Mouse (Mus musculus) limb, embryonic 14.5 days (tissue): Measurements from ENCODE around the gene Pkhd1. TPM values are rescaled to one million over a fixed set of nuclear protein-coding genes. Genes with fewer than 3 reads are reported as not detected.

Source experiments
- ATAC-seq: fragments of 200-750 bp; cut with Nextera tagmentation; 2 replicates; pipeline ENCODE4 v1.8.0; 2017; ENCODE audit warnings: low read depth, moderate number of reproducible peaks, moderate TSS enrichment; ENCODE audit not compliant: low FRiP score
- DNase-seq: peaks from one replicate; pipeline ENCODE4 v3.0.0-alpha.2; 2015; ENCODE audit warnings: low spot score
- H3K27ac ChIP-seq: fragments of 300-500 bp; sonication (generic); replicated peaks from 2 replicates; pipeline ENCODE4 v1.5.1; 2014; ENCODE audit warnings: low read depth, mild to moderate bottlenecking, low read length, moderate library complexity, mixed read lengths
- H3K27me3 ChIP-seq: fragments of 300-500 bp; sonication (generic); 2 replicates; pipeline ENCODE4 v1.6.1; 2014; ENCODE audit warnings: low read length, mixed read lengths; ENCODE audit not compliant: control insufficient read depth, insufficient read depth
- H3K36me3 ChIP-seq: fragments of 300-500 bp; sonication (generic); 2 replicates; pipeline ENCODE4 v1.6.1; 2014; ENCODE audit warnings: mild to moderate bottlenecking, low read length, moderate library complexity, mixed read lengths; ENCODE audit not compliant: control insufficient read depth, insufficient read depth
- H3K4me1 ChIP-seq: fragments of 300-500 bp; sonication (generic); 2 replicates; pipeline ENCODE4 v1.6.1; 2014; ENCODE audit warnings: antibody characterized with exemption, low read length, mixed read lengths; ENCODE audit not compliant: control insufficient read depth, insufficient read depth
- H3K4me2 ChIP-seq: fragments of 300-500 bp; sonication (generic); replicated peaks from 2 replicates; pipeline ENCODE4 v1.6.1; 2014; ENCODE audit warnings: low read depth, mild to moderate bottlenecking, low read length, moderate library complexity; ENCODE audit not compliant: severe bottlenecking
- H3K4me3 ChIP-seq: fragments of 300-500 bp; sonication (generic); replicated peaks from 2 replicates; pipeline ENCODE4 v1.5.1; 2014; ENCODE audit warnings: low read length
- H3K9ac ChIP-seq: fragments of 300-500 bp; sonication (generic); 2 replicates; pipeline ENCODE4 v1.6.1; 2014; ENCODE audit warnings: mild to moderate bottlenecking, low read depth, low read length, moderate library complexity; ENCODE audit not compliant: severe bottlenecking
- H3K9me3 ChIP-seq: fragments of 300-500 bp; sonication (generic); 2 replicates; pipeline ENCODE4 v1.6.1; 2016; ENCODE audit warnings: low read length; ENCODE audit not compliant: control insufficient read depth
- POLR2A ChIP-seq: fragments of 200-500 bp; IDR thresholded peaks from 2 replicates; pipeline ENCODE4 v1.8.0; 2012; ENCODE audit warnings: inconsistent platforms, mild to moderate bottlenecking, moderate library complexity, borderline replicate concordance; ENCODE audit not compliant: insufficient read depth, insufficient read length; ENCODE audit errors: extremely low read depth
- WGBS: fragments of 180-500 bp; shearing (Covaris S2); extraction: QIAGEN DNeasy Blood & Tissue Kit; methylation state at CpG from one replicate; pipeline ENCODE4 v1.1.7; 2014; 5-methylcytosine and 5-hydroxymethylcytosine counted together
- polyA plus RNA-seq, 2 experiments: library from polyadenylated mRNA; depleted of rRNA in 1 of 2; stranded (reverse) in 1 of 2; unstranded in 1 of 2; fragments of >200 nt; fragmentation: Nextera tagmentation in 1 of 2; extraction: Ambion mirVana in 1 of 2; gene quantifications; 2 replicates each; pipeline versions ENCODE4 v1.2.1 to v1.2.3; 2012 to 2014

Pkhd1 gene
- polyA plus RNA-seq, 2 experiments: 0.25 to 0.32 TPM

- no peak for TF ChIP-seq POLR2A
- Histone ChIP-seq H3K9ac (no peak overlapping the region), H3K27me3 (no peaks in the 10 kb centered on the region)
Measured at GRCm38 (mm10) chr1:20558443-20558842, 59.4 kb downstream of the Pkhd1 start.

GRCm38 (mm10) chr1:20554398-20554797 lies 63.5 kb downstream of the Pkhd1 start:
- Histone ChIP-seq H3K4me3 (no peak overlapping the region), H3K9me3 (no peaks in the 10 kb centered on the region), H3K27ac (no peak overlapping the region), H3K36me3 (no peaks in the 10 kb centered on the region), H3K4me1 (peaks cover 7% of the 10 kb centered on the region), H3K4me2 (no peak overlapping the region), H3K9ac (no peak overlapping the region), H3K27me3 (no peaks in the 10 kb centered on the region)
- peak; percentile 75 for DNase-seq
- ATAC-seq: no peak
- no peak for TF ChIP-seq POLR2A
- WGBS: 28% methylated on average over 6 of the region's 6 CpGs

More at GRCm38 (mm10) chr1:20558443-20558842, 59.4 kb downstream of the Pkhd1 start:
- 77% methylated on average over 6 of the region's 6 CpGs for WGBS
- DNase-seq (no peak), ATAC-seq (peak; percentile 63; the same call in 1 of the 2 replicates)
- Histone ChIP-seq H3K27ac (no peak overlapping the region), H3K9me3 (no peaks in the 10 kb centered on the region), H3K36me3 (no peaks in the 10 kb centered on the region), H3K4me3 (no peak overlapping the region), H3K4me1 (no peaks in the 10 kb centered on the region), H3K4me2 (no peak overlapping the region)

GRCm38 (mm10) chr1:20551334-20551733 lies 66.5 kb downstream of the Pkhd1 start:
- 20% methylated on average over 4 of the region's 4 CpGs for WGBS
- no peak for TF ChIP-seq POLR2A
- Histone ChIP-seq H3K9me3 (no peaks in the 10 kb centered on the region), H3K4me2 (no peak overlapping the region), H3K4me3 (no peak overlapping the region), H3K4me1 (peaks cover 7% of the 10 kb centered on the region), H3K27me3 (no peaks in the 10 kb centered on the region), H3K27ac (no peak overlapping the region), H3K9ac (no peak overlapping the region), H3K36me3 (no peaks in the 10 kb centered on the region)
- ATAC-seq (peak; percentile 82), DNase-seq (peak; percentile 62)

- Histone ChIP-seq H3K9ac (no peak overlapping the region), H3K4me3 (no peak overlapping the region), H3K27ac (no peak overlapping the region), H3K36me3 (no peaks in the 10 kb centered on the region), H3K9me3 (no peaks in the 10 kb centered on the region), H3K4me2 (no peak overlapping the region), H3K27me3 (no peaks in the 10 kb centered on the region), H3K4me1 (no peaks in the 10 kb centered on the region)
- 62% methylated on average over 4 of the region's 4 CpGs for WGBS
- no peak for DNase-seq
- no peak for TF ChIP-seq POLR2A
- ATAC-seq: no peak
Measured at GRCm38 (mm10) chr1:20544526-20544925, 73.3 kb downstream of the Pkhd1 start.

- DNase-seq: peak; percentile 71
- WGBS: 63% methylated on average over 7 of the region's 7 CpGs
- Histone ChIP-seq H3K27ac (no peak overlapping the region), H3K36me3 (no peaks in the 10 kb centered on the region), H3K27me3 (no peaks in the 10 kb centered on the region), H3K4me2 (no peak overlapping the region), H3K9ac (no peak overlapping the region), H3K4me3 (no peak overlapping the region), H3K9me3 (no peaks in the 10 kb centered on the region), H3K4me1 (no peaks in the 10 kb centered on the region)
- no peak for TF ChIP-seq POLR2A
- no peak for ATAC-seq
Measured at GRCm38 (mm10) chr1:20513364-20514084, 104.3 kb downstream of the Pkhd1 start.
